Mouse (Mus musculus) testis, adult 2 months (tissue): ENCODE measurements around the gene Proser3.

Experiments
- CTCF ChIP-seq: fragments of 200-500 bp; IDR thresholded peaks from 2 replicates; pipeline ENCODE4 v1.5.1; 2012; ENCODE audit warnings: low read depth, mild to moderate bottlenecking, inconsistent platforms, low read length, moderate library complexity; ENCODE audit not compliant: control insufficient read depth, insufficient read depth, insufficient replicate concordance
- POLR2A ChIP-seq: fragments of 200-500 bp; IDR thresholded peaks from 2 replicates; pipeline ENCODE4 v1.6.1; 2012; ENCODE audit warnings: low read depth, mild to moderate bottlenecking, inconsistent platforms, low read length, moderate library complexity; ENCODE audit not compliant: control insufficient read depth

GRCm38 (mm10) chr7:30586455-30587020, 34.4 kb upstream of the Proser3 start:
- no peak for TF ChIP-seq CTCF
- no peak for TF ChIP-seq POLR2A
